Mouse (Mus musculus) thymus, adult 2 months (tissue): ENCODE data around the gene Tas1r2.

Experiments used
- CTCF ChIP-seq: fragments of 200-500 bp; IDR thresholded peaks from 2 replicates; pipeline ENCODE4 v1.5.1; 2012; ENCODE audit warnings: mild to moderate bottlenecking, control low read depth, low read length, moderate library complexity, borderline replicate concordance; ENCODE audit not compliant: control insufficient read depth, poor library complexity, insufficient read depth; ENCODE audit errors: extremely low read depth
- POLR2A ChIP-seq: fragments of 200-500 bp; IDR thresholded peaks from 2 replicates; pipeline ENCODE4 v1.6.1; 2012; ENCODE audit warnings: mild to moderate bottlenecking, low read length, control low read depth, moderate library complexity; ENCODE audit not compliant: control insufficient read depth, poor library complexity, insufficient read depth; ENCODE audit errors: extremely low read depth

DNA sequence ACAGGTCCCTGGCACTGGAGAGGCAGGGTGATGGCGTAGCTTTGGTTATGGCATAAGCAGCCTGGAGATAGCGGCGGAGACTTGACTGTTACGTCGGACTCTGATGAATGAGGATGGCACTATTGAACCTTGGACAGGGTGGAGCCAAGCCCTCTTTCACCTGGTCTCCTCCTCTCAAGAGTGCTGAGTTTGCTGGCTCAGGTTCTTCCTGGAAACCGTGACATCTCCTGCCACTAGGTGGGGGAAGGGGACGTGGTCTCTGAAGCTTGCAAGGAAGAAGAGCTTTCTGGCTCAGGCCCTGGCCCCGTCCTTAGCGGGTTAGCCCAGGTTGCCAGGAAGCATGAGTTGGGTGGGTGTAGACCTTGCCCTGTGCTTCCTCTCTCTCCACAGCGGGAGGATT lies 23.2 kb upstream of the Tas1r2 start:
- TF ChIP-seq CTCF (no peak), POLR2A (no peak)
